Mouse (Mus musculus): ENCODE results near the gene Cacybp.

Cacybp gene

DNA sequence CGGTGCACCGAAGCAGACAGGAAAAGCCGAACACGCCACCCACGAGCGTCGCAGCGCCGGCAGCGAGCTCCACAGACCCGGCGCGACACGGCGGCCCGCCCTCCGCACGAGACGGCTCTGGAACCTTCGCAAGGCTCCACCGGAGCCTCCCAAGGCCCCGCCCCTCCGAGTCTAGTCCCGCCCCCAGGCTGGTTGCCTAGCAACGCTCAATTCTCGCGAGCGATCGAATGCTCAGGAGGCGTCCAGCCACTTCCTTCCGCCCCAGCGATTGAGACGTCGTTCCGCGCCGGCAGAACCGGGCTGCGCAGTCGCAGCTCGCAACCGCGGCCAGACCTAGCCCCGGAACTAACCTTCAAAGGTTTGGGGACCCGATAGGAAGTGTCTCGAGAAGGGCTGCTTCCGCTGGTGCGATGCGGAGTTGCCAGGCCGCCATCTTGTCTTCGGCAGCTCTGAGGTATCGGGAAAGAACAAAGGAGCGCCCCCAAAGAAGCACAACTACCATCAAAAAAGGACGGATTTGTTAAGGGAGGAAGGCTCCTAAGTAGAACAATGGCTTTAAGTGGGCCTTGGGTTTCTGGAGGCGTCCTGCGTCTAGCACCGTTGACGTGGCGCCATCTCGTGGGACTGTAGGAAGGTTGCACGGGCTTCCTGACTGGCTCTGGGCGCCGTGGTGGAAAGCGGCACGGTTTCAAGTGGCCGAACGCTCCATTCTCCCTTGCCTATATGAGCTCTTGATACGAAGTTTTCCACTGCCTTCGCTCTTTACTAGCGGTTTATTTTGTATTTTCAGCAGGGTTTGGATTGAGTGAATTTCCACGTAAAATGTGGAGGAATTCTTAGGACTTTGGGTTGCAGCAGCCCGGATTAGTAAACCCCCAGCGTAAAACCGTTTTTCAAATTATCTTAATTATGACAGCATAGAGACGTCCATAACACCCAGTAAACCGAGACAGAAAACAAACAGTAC is at the start of gene Cacybp:
Gene Cacybp, minus strand, starts transcription at position 173 of the 967 bp plus-strand sequence.
- peak; percentile 100 for DNase-seq

DNA sequence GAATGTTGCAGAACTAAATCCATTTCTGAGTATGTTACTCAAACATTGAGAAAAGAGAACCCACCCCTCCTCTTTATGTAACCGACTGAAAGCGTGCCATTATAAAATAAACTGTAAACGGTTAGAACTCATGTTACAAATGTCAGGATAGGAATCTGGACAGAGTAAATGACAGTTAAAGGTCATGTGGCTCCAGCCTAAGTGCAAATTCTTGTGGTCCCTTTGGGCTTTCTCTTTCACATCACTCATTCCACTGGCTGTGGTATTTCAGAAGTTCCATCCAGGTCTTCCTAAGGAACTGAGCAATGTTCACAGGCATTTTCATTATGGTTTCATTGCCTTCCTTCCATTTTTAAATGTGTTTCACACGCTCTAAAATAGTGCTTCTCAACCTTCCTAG is 49.7 kb upstream of the Cacybp start:
- no peak for DNase-seq

DNA sequence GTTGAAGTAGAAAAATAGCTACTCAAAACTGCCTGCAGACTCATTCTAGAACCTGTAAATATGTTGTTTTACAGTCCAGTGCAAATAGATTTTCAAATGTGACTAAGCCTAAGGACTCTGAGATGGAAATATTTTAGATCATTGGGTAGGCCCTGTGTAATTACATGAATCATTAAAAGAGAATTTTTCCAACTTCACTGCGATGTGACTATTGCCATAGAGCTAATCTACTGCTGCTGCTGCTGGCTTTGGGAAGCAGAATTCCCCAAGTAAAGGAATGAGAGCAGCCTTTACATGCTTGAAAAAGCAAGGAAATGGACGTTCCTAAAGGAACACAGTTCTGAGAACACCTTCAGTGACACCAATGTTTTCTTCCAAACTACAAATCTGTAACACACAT is 49.2 kb upstream of the Cacybp start:
- DNase-seq, result no peak

DNA sequence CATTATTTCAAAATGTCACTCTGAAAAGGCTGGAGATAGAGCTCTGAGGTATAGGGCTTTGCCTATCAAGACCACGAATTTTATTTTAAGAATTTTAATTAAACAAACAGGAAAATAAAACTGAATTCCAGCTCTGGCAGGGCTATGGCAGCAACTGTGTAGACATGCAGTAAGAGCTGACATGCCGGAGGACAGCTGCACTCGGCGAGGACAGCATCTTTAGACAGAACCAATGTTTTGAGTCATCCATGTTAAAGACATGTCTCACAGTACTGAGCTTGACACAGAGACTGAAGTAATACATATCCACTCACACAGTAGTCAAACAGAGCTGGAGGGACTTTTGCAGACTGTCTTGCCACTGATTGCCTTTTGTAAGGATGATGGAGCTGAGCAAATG is 47.9 kb upstream of the Cacybp start:
- no peak for DNase-seq

DNA sequence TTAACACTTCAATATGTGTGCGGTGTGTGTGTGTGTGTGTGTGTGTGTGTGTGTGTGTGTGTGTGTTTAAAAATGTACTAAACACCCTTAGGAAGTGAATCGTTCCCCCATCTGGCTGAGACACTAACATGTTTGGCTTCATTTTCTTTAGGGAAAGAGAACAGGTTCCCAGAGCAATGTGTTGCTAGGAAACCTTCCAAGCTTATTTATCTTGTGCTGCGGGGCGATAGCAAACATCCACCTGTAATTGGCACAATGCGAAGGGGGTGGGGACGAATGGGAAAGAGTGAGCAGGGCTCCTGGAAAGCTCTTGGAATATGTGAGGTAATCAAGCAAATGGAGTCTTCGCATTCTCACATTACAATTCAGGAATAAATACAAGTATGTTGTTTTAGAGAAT is 47.2 kb upstream of the Cacybp start:
- no peak for DNase-seq

DNA sequence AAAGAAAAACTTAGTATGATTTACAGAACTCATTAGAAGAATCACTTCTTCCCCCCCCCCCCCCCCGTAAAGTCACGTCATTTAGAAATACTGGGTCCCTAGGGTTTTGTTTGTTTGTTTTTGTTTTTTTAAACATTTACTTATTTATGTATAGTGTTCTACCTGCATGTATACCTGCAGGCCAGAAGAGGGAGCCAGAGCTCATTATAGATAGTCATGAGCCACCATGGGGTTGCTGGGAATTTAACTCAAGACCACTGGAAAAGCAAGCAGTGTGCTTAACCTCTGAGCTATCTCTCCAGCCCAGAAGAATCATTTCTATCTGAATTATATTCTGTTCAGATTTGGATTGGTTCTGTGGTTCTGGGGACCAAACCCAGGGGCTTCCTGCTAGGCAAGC is 40.4 kb upstream of the Cacybp start:
- DNase-seq, result no peak

DNA sequence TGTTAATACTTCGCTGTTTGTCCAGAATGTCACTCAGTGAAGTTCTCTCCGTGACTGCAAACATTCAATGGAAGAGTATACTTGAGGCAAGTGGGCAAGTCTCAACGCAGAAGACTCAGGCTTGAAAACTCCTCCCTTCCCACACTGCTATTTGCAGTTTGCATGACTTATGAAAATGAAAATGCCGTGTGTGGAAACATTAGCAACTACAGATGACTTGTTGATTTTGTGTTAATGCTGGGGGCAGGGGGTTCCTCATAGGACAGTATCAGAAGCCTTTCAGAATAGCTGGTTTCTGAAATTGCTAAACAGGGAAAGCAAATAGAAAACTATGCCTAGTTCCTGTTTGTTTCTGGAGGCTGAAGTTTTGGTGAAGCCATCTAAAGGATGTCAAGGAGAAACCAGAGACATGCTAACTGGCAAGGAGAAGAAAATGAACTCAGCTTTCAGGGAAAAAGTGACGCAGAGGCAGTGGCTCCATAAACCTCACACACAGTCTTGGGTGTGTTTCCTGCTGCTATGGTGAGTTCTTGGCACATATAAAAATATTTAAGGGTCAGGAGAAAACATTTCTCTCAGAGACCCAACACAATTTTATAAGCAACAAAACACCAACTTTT is 38.8 kb upstream of the Cacybp start:
- no peak for DNase-seq

DNA sequence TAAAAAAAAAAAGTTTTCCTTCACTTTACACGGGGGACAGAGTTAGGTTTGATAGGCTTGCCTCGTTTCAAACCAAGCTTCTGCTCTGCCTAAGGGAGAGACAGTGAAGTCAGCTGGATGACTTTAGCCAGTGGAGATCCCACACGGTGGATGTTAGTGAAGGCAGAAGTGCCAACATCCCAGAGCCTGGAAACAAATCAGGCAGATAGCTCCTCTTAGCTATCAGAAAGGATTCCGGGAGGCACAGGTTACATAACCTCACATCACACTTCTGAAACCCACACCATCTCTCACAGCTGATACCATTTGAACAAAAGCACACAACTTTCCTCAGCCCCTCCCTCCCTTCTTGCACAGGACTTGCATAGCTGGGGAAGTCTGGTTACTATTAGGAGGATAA is 38.1 kb upstream of the Cacybp start:
- no peak for DNase-seq

DNA sequence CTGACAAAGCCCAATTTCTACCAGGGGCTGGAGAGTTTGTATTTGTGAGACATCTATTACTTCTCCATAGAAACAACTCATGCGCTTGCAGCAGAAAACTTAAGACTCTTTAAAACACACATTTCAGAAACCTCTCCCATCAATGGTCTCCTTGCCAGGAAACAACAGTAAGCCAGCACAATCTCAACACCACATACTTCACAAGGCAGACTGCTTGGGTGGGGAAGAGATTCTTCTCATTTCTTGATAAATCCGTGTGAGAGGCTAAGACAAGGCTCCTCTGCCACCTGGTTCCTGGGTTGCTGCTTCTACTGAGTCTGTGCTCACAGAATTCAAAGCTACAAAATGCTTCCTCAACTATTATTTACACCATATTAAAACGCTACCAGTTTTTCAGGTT is 37.1 kb upstream of the Cacybp start:
- DNase-seq, result no peak

DNA sequence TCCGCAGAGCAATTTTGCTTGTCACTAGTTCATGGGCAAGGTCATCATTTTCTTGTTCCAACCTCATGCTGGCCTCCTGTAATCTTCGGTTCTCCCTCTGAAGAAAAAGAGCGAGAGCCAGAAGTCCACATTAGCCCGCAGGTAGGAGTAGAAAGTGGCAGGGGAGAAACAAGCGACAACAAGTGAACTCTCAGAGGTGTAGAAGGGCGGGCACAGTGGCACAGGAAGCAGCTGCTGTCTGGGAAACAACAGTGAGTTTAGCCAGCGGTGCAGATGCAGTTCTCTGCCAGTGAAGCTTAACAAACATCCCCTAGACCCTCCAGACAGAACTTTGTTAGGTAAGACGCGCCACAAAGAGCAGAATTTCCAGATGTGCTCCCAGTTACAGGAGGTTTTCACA is 34.8 kb upstream of the Cacybp start:
- DNase-seq, result peak; percentile 48 to 68

DNA sequence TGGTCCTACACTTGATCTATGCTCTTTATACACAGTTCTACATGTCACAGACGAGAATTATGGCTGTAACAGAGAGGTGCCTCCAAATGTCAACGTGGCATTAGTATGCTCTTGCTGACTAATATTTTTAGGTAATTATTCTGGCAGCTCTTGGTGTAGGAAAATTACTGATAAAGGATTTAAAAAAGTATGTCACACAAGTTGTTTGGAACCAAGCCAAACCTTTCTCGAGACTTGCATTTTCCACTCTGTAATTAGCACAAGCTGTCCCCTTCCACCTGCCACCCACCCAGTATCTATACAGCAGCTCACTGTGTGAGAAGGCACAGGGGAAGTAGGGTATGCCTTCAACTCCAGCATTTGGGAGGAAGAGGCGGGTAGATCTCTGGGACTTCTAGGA is 34.2 kb upstream of the Cacybp start:
- DNase-seq, result no peak

DNA sequence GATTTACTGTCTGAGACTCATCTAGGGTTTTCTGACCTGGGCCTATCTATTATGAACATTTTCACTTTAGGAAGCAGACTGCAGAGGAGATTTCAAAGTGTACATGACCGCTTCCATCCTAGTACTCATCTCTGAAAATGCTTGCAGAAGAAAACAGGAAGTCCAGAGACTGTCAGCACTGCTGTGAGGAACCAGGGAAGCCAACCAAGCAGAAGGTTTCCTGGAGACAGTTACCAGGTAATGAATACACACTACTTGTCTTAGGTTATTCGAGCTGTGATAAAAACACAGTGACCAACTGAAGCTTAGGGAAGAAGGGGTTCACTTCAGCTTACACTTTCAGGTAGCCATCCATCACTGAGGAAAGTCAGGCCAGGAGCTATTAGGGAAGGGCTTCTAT is 33.3 kb upstream of the Cacybp start:
- DNase-seq, result no peak

DNA sequence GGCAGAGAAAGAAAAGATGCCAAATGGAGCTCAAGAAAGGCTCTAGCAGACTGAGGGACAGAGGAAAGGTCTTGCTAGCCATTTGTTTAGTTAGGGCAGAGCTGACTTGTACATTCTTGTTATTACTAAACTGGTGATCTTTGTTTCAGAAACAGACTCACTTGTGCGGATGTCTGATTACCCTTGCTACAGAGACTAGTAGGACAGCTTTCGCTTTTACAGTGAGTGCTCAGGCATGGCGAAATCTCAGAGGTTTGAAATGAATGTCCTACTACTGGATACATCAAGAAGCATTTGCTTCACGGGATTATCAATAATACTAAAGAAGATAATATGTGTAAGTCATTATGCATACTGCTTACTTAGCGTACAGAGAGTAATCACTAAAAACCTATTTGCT is 32.0 kb upstream of the Cacybp start:
- no peak for DNase-seq

DNA sequence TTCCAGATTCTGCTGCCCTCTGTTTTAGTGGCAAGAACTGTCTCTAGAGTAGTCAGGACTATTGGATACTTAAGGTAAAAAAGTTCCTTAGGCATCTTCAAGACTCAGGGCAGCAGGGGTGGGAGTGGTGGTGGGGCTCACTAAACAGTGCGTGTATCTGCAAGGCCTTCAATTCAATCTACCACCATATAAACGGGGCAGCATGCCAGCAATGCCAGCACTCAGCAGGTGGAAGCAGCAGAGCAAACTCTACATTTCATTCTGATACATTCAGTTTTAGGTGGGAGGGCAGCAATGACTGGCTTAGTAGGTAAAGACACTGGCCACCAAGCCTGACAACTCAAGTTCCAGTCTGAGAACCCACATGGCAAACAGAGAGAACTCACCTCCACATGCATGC is 27.4 kb upstream of the Cacybp start:
- no peak for DNase-seq

DNA sequence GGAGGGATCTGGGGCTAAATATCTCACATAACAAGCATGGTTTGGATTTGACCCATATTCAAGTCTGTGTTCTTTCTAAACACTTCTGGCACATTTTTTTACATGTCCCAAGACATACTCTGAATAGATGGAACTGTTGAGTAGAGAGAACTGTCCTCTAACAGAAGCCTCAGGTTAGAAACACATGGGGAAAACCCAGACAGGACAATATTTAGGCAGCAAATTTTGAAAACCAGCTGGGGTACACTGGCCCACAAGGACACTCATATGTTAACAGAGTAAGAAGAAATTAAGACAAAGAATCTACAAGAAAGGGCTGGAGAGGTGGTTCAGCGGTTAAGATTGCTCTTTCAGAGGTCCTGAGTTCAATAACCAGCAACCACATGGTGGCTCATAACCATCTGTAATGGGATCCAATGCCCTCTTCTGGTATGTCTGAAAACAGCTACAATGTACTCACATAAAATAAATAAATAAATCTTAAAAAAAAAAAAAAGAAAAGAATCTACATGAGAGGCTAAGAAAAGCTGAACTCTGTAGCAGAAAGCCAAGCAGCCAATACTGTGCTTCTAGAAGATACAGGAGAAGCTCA is 26.3 kb upstream of the Cacybp start:
- DNase-seq, result no peak

DNA sequence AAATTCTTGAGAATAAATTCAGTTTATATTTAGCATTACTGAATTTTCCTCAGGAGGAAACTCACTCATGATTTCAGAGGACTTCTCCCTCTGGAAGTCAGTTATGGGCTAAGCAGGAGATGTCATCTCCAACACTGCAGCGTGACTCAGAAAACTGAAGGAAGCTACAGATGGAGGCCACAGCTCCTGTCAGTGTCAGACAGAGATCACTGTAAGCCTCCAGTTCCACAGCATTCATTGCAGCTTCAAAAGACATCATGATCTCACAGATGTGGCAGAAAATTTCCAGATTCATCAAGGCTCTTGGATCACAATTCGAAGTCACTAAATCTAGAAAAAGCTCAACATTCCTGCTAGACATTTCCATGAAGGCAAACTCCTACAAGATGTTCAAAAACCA is 25.3 kb upstream of the Cacybp start:
- DNase-seq, result no peak

DNA sequence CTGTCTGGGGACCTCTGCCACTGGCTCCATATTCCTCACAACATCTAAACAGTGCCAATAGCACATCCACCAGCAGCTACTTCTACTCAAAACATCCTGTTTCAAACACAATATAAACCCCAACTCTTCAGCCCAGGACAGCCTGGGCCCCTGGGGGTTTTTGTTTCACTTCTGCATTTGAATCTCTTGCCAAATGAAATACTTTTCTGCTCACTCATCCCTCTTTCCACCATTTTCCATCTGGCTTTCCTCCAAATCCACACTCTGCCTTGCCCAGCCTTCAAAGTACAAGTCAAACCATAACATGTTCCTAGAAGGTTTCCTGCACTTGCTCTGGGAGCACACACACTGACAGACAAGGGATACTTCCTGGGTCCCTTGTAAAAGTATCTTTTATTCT is 21.2 kb upstream of the Cacybp start:
- no peak for DNase-seq

DNA sequence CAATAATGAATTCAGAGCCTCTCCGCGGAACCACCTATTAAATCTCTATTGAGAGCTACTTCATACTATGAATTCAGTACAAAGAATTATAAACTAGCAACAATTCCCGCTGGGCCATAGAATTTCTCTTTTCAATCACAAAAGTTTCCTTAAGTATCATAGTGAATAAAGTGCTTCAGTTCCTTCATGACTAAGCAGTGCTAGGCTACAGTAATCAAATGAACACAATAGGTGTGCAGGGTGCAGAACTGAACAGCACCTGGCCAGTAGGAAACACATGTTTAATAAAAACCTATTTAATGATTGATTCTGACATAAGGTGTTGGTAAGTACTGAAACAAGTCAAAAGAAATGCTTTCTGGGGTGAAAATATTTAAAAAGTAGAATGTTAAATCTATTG is 19.4 kb upstream of the Cacybp start:
- no peak for DNase-seq

DNA sequence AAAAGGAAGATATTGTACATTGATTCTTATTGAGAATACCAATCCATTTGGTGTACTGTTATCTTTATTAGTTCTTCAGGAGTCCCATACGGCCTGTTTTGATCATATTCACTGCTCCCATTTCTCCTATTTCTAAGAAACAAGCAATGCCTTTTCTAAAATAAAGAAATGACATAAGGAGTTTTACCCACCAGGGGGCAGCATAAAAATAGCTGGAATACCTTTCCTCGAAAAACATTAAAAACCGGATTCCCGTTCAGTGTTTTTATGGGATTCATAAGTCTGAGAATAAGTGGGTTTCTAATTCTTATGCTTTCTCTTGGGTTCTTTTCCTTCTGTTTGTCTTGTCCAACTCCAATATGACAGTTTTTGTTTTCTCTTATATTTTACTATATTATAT is 18.3 kb upstream of the Cacybp start:
- DNase-seq, result no peak

DNA sequence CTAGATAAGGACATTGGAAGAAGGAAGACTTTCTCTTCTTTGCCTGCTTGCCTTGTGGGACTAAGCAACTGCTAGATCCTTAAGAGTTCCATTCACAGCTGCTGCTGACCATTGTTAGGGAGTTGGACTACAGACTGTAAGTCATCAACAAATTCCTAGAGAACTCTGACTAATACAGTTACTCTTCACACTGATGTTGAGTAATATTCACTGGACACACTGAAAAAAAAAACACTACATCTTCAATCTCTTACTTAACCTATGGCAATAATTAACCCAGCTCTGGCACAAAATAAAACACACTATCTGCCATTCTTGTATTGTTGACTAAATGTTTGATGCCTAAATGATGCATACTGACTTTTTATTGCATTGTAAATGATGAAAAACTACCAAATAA is 15.2 kb upstream of the Cacybp start:
- no peak for DNase-seq

DNA sequence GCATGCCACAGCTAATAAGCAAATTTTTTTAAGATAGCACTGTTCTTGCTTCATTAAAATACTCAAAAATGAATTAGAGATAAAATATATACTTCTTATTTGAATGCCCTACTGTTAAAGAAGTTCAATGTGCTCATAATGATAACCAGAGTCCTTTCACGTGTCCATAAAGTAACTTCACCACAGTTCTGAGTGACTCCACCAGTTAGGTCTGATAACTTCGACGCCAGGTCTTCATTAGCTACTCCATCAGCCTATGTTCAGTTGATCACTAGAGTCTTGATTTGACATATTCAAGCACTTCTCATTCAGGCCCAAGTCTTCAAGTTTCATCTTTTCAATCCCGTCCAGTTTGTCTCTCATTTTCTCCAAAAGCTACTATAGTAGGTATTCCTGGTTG is 14.5 kb upstream of the Cacybp start:
- DNase-seq, result no peak

DNA sequence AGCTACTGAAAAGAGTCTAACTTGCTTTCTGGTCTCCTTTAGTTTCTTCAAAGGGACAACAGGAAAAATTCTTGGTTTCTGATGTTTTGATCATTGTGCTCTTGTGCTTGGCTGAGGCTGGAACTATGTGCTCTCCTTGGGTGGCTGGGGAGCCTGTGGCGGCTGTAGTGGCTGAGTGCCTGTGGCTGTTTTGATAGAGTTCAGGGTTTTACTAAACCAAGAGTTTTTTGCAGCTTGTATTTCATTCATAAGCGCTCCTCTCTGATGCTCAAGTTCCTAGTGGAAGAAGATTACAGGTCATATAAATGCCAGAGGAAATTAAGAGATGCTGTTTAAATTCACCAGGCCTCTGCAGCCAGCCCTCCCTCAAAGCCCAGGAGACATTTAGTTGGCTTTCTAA is 11.4 kb upstream of the Cacybp start:
- no peak for DNase-seq

DNA sequence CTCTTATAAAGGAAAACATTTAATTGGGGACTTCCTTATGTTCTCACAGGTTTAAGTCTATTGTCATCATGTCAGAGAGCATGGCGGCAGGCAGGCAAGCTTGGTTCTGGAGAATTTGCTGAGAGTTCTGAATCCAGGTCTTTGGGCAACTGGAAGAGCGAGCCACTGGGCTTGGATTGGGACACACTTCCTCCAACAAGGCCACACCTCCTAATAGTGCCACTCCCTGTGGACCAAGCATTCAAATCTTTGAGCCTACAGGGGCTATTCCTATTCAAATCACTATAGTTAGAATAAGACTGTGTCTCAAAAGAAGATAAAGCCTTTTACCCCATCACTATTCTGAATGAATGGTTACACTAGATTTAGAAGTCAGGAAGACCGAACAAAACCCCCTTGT is 5.2 kb upstream of the Cacybp start:
- no peak for DNase-seq

DNA sequence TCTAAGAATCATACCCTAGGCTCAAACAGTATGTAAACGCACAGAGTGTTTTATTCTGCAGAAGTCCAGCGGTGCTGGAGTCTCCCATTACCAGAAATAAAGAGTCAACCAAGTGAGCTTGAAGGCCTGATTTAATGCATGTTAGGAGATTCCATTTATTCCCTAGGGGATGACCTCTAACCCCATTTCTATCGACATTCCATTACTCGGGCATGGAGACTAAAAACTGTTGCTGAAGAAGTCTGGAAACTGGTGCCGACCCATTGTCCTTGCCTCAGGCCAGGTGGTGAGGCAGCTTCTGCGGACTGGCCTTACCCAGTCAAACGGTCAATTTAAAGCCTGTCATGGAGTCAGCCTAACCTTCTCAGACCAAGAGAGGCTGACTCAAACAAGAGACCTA is 1.5 kb upstream of the Cacybp start:
- DNase-seq, result no peak
